Mouse (Mus musculus) heart, adult 2 months (tissue): ENCODE results near the gene Tgfbr2.

Source experiments
- CTCF ChIP-seq: fragments of 200-600 bp; IDR thresholded peaks from 2 replicates; pipeline ENCODE4 v1.8.1; 2022; ENCODE audit warnings: antibody characterized with exemption, mild to moderate bottlenecking, moderate library complexity
- POLR2A ChIP-seq: fragments of 200-500 bp; IDR thresholded peaks from 2 replicates; pipeline ENCODE4 v1.6.1; 2011; ENCODE audit warnings: mild to moderate bottlenecking, low read depth, low read length, control low read depth; ENCODE audit not compliant: insufficient read depth

- TF ChIP-seq CTCF (no peak), POLR2A (no peak)
These were observed 12.1 kb upstream of the Tgfbr2 start for GRCm38 (mm10) chr9:116187181-116187731.
